Mouse (Mus musculus): Measurements from ENCODE around the gene Pkm.
A peak's percentile ranks its signal among the peaks of the same experiment; 100 is the strongest.

Gene Pkm

GRCm38 (mm10) chr9:59664664-59665256, 8.6 kb downstream of the Pkm start:
- DNase-seq (ENCODE audit: inconsistent age in 2 of 2, low spot score in 1 of 2), result peak in 1 of 2 experiments; percentile 44

DNA sequence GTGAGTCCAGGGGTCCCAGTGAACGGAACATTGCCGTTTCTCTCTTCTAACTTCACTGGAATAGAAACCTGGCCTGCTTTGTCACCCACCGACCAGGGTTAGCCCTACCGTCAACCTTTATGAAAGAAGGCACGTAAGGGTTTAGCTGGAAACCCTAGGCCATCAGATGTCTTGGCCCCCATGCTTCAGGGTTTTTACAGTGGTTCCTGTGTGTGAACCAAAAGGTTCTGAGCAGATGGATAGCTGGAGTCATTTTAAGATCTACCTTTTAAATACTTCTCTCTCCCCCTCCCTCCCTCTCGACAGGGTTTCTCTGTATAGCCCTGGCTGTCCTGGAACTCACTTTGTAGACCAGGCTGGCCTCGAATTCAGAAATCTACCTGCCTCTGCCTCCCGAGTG, 9.8 kb downstream of the Pkm start:
- DNase-seq (ENCODE audit: inconsistent age in 2 of 2, low spot score in 1 of 2), result no peak

DNA sequence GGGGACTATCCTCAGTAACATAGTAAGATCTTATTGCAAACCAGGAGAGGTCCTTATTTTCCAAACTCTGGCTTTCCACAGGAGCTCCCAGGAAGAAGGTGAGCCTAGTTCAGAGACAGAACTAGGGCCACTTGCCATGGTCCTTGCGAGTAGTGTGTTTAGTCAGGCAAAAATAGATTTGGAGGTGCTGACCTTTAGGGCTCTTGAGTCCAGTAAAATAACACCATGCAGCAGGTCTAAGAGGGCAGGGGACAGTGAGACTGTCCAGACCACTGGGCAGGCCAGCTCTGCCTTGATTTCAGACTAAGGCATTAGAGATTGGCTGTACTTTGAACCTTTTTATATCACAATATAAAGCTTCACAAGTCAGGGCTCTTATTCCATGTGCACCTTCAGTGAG, 10.6 kb downstream of the Pkm start:
- peak in 1 of 2 experiments; percentile 38 for DNase-seq (ENCODE audit: inconsistent age in 2 of 2, low spot score in 1 of 2)

DNA sequence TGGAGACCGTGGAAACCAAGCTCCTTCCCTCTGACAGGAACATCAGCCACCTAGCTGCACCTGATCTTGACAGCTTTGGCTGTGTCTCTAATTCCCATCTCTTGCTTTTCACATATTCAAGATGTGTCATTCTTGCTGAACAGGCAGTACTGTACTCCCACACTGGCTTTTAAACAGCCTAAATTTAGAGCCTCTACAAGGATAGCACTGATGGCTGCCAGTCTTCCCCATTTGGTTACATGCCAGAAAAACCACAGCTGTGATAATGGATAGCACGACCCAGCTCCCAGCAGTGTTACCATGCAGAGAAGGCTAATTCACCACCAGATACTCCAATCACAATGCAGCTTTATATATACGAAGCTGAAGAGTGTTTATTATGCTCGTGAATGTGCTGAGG, 11.1 kb downstream of the Pkm start:
- no peak for DNase-seq (ENCODE audit: inconsistent age in 2 of 2, low spot score in 1 of 2)

DNA sequence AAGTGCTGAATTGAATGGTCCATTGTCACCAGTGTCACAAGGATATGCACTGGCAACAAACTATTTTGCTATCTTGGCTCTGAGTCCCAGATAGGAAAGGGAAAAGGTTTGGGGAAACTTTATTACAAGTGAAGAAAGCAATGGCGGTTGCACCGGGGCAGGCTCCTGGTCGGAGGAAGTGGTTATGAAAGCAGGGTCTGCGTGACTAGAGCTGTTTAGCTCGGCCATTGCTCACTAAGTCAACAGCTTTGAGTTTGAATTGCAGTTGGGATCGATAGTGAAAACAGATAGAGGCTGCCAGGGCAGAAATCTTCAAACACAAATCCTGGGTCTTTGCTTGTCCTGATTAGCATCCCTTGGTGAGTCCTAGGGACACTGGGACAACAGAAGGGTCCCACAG, 11.7 kb downstream of the Pkm start:
- peak in 1 of 2 experiments; percentile 16 for DNase-seq (ENCODE audit: inconsistent age in 2 of 2, low spot score in 1 of 2)

DNA sequence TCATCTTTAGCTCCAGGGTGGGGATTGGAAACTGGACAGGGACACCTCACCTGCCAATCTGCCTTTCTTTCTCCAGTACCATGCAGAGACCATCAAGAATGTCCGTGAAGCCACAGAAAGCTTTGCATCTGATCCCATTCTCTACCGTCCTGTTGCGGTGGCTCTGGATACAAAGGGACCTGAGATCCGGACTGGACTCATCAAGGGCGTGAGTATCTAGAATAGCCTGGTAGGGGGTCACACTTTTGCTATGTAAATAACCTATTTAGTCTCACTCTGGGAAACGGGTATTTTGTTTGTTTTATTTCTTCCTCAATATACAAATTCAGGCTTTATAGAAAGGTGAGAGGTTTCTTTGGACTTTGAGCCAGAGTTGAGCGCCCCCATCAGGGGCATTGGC, 12.3 kb downstream of the Pkm start:
- DNase-seq (ENCODE audit: inconsistent age in 2 of 2, low spot score in 1 of 2), result peak in 1 of 2 experiments; percentile 15

- DNase-seq (ENCODE audit: inconsistent age in 2 of 2, low spot score in 1 of 2), result peak in 1 of 2 experiments; percentile 24
These were observed 13.0 kb downstream of the Pkm start for GRCm38 (mm10) chr9:59669172-59669571.

GRCm38 (mm10) chr9:59672195-59672894, 16.2 kb downstream of the Pkm start:
- peak in 1 of 2 experiments; percentile 32 for DNase-seq (ENCODE audit: inconsistent age in 2 of 2, low spot score in 1 of 2)

DNA sequence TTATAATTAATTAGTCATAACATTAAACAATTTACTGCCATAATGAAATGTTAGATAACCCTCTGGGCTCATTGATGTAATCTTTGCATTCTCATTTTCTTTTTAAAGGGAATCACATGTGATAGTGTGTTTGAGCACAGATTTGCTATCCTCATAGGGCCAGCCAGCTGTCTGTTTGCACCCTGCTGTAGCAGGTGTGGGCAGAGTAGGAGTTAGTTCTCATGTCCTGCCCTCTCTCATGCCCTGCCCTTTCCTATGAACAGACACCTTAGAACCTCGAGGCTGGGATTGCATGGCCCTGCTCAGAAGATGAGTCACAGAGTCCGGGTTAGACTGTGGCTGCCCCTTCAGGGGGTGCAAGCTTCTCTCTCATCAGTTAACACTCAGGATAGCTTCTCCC, 17.3 kb downstream of the Pkm start:
- peak in 1 of 2 experiments; percentile 18 for DNase-seq (ENCODE audit: inconsistent age in 2 of 2, low spot score in 1 of 2)

- DNase-seq (ENCODE audit: inconsistent age in 2 of 2, low spot score in 1 of 2), result no peak
These were observed 19.4 kb downstream of the Pkm start for GRCm38 (mm10) chr9:59675598-59675997.

- DNase-seq (ENCODE audit: inconsistent age in 2 of 2, low spot score in 1 of 2), result peak in 1 of 2 experiments; percentile 77
These were observed 22.1 kb downstream of the Pkm start for GRCm38 (mm10) chr9:59678313-59678712.

GRCm38 (mm10) chr9:59679678-59680533, 23.7 kb downstream of the Pkm start, which contains the start of gene Gramd2:
Gene Gramd2, plus strand, starts transcription at chr9:59680144.
- peak; percentile 77 to 94 for DNase-seq (ENCODE audit: inconsistent age in 2 of 2, low spot score in 1 of 2)

GRCm38 (mm10) chr9:59680534-59680875, 24.3 kb downstream of the Pkm start:
- DNase-seq (ENCODE audit: inconsistent age in 2 of 2, low spot score in 1 of 2), result no peak

DNA sequence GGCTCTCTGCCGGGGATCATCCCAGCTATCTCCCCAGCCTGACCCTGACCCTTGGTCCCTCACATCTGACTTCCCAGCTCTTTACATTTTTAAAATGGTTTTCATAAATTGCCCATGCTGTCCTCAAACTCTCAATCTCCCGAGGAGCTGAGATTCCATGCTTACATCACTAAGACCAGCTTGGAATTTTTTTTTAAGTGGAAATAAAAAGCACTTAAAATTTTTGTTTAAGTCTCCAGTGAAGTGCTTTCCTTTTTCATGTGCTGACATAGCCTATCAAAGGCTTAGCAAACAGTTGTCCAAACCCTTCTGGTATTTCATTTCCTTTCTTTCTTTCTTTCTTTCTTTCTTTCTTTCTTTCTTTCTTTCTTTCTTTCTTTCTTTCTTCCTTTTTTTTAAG, 27.9 kb downstream of the Pkm start:
- no peak for DNase-seq (ENCODE audit: inconsistent age in 2 of 2, low spot score in 1 of 2)

DNA sequence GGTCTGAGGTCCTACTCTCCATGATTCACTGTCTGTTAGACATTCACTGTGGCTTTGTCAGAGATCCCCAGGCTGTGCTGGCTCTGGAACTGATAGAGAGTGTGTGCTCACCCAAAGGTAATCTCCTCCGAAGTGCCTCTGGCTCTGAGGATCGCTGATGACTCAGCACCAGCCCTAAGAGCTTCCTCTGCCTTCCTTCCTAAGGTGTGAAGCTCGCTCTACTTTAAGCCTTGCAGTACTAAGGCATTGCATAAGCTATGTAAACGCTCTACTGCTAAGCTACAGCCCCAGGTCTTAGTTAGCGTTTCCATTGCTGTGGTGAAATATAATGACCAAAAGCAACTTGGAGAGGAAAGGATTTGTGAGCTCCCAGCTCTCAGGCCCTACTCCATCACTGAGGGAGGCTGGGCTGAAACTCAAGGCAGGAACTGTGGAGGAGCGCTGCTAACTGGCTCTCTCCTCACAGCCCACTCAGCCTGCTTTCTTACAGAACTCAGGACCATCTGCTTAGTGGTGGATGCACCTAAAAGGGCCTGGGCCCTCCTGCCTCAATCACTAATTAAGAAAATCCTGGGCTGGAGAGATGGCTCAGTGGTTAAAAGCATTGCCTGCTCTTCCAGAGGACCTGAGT, 31.4 kb downstream of the Pkm start:
- no peak for DNase-seq (ENCODE audit: inconsistent age in 2 of 2, low spot score in 1 of 2)

GRCm38 (mm10) chr9:59691635-59692094, 35.5 kb downstream of the Pkm start:
- peak; percentile 78 to 91 for DNase-seq (ENCODE audit: inconsistent age in 2 of 2, low spot score in 1 of 2)

- DNase-seq (ENCODE audit: inconsistent age in 2 of 2, low spot score in 1 of 2), result peak in 1 of 2 experiments; percentile 62
These were observed 36.0 kb downstream of the Pkm start for GRCm38 (mm10) chr9:59692145-59692544.

- no peak for DNase-seq (ENCODE audit: inconsistent age in 2 of 2, low spot score in 1 of 2)
These were observed 38.6 kb downstream of the Pkm start for GRCm38 (mm10) chr9:59694571-59695450.

DNA sequence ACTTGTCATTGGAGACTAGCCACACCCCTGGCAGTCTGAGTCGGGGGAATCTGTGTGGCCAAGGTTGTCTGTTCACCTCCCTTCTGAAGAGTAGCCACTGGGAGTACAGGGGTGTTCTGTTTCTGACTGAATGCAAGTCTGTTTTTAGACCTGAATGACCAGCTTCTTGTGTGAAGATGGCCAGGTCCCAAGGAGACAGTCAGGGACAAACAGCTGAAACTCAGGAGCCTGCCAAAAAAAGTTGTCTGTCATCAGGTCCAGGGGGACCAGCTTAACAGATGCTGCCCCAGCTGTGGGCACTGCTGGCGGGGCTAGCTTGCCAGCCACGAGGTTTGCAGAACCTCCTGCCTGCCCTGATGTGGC, 39.3 kb downstream of the Pkm start:
- DNase-seq (ENCODE audit: inconsistent age in 2 of 2, low spot score in 1 of 2), result no peak

DNA sequence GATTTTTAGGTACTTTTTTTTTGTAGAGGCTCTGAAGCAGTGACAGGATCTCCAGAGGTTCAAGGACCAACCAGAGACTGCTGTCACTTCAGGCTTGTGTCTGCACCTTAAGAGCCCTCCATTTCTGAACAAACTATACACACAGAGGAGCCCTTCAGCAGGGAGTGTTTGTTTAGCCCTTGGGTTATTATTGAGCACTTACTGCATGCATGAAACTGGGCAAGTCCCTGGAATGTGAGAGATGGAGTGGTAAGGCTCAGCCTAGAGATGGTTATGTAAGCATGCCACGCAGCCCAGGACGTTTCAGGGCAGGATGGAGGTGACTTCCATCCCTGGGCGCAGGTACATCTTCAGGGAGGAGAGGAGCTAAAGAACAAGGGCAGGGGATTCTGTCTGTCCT, 40.2 kb downstream of the Pkm start:
- DNase-seq (ENCODE audit: inconsistent age in 2 of 2, low spot score in 1 of 2), result no peak
